Mouse (Mus musculus): ENCODE measurements around the gene Pde6b.

Pde6b gene

GRCm38 (mm10) chr5:108465131-108465891 is 77.1 kb downstream of the Pde6b start:
- DNase-seq = no peak

GRCm38 (mm10) chr5:108466647-108467046 is 78.5 kb downstream of the Pde6b start:
- DNase-seq = no peak

GRCm38 (mm10) chr5:108469617-108470016 is 81.4 kb downstream of the Pde6b start:
- DNase-seq = no peak

GRCm38 (mm10) chr5:108473737-108474136 is 85.5 kb downstream of the Pde6b start:
- DNase-seq = no peak

- DNase-seq = no peak
Measured at GRCm38 (mm10) chr5:108475977-108476376, 87.8 kb downstream of the Pde6b start.

All from thymus, postnatal 14 days (tissue).